Mouse (Mus musculus) kidney, postnatal 14 days (tissue): ENCODE data around the gene Dop1a.
A peak's percentile ranks its signal among the peaks of the same experiment; 100 is the strongest.

Experiments
- DNase-seq: peaks from one replicate; pipeline ENCODE4 v3.0.0; 2022; ENCODE audit warnings: mixed read lengths

Dop1a gene

DNA sequence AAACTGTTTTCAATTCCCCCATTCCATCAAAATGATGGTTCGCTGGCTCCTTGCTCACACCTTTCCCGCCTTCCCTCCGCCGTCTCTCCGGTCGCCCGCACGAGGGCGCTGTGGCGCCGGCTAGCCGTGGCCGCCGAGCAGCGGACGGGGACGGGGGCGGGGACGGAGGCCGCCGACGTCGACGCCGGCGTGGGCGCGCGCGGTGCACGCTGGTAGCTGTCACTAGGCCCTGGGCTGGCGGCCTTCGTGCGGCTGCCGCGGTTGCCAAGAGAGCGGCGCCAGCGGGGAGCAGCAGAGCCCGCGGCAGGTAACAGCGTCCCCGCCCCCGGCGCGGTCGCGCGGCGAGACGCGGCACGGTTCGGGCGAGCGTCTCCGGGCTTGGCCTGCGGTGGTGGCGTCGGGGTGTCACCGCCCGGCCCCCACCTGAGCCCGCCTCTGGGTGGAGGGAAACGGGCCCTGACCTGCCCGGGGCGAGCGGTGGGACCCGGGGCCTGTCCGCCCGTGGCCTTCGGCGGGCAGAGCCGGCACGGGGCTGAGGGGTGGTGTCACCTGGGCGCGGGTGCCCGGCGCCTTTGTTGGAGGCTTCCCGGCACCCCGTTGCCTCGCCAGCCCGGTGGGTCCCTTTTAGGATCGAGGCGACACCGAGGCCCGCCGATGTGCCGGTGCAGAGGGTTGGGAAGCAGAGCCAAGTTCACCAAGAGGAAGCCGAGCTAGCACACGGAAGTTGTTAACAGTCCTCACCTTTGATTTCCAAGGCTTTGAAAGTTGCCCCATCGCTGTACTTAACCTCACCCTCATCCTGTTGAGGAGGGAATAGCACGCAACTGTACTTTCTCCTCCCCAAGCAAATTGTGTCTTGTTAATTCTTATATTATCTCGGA, at the start of gene Dop1a:
Dop1a (plus strand) TSS at position 165 of the 881 bp plus-strand sequence.
- DNase-seq = peak; percentile 94

DNA sequence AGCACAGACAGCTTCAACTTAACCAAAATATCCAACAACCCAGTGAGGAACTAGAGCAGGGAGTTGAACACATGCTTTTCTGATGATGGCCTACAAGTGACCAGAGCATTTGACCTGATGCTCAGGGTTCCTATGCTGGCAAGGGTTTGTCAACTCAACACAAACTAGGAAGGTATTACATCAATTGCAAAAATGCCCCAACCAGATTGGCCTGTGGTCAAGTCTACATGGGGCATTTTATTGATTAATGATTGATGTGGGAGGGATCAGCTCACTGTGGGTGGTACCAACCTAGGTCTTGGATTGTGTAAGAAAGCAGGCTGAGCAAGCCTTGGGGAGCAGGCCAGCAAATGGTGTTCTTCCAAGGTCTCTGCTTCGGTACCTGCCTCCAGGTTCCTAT, 49.0 kb upstream of the Dop1a start:
- DNase-seq = no peak

DNA sequence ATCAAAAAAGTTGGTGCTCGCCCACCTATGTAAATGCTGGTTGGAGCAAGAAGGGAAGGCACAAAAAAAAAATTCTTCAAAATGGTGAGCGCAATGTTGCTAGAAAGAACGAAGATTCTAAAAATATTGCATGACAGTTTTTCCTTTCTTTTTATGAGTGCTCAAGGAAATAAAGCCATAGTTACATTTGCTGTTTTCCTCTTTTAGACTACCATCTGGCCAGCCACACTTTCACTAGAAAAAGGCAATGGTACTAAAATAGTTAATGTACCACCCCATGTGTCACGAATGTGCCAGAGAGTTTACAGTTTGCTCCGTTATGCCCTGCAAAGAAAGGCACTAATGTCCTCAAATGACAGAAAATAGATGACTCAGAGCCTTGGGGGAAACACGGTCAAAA, 47.6 kb upstream of the Dop1a start:
- DNase-seq = no peak

DNA sequence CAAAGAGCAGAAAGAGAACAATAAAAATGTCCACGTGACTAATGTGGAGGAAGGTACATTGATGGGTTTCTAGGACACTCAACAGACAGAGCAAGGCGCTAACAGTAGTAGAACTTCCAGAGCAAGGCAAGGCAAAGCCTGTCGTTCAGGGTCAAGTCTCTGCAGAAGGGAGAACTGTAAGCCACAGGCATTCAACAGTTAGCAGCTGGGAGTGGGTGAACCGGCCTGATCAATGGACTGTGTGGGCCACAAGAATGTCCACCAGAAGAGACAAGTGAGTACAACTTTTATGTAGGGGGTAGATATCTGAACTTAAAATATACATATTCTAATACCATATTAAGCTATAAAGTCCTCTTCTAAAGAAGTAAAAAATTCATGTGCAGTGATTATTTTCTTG, 43.6 kb upstream of the Dop1a start:
- no peak for DNase-seq

DNA sequence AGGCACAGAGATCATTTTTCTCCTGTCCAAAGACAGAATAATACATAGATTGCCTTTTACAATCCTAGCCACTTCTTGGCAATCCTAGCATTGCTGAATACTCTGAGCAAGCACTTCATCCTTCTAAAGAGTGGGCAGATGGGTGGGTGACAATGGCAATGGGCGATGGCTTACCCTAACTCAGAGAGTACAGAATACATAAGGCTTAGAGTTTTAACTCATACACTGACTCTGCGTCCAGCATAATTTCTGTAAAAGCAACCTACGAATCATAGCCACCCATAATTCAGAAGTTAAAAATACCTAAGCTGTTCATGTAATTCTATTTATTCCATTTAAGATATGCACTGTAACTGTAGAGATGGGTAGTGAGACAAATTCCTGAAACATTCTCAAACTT, 31.4 kb upstream of the Dop1a start:
- no peak for DNase-seq

DNA sequence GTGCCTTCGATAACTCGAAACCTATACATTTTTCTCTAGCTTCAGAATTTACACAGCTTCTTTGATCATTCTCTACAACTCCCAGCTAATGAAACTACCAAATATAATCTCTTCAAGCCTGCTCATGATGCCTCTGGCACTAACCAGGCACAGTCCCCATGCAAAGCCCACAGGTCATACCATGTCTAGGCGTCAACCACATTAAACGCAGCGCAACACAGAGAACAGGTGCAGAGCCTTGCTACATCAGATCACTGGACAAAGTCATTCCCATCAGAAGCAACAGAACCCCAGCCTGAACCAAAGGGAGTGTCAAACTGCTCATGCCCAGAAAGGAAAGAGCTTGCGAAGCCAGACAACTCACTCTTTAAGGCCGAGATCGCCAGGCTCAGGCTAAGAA, 30.3 kb upstream of the Dop1a start:
- no peak for DNase-seq

DNA sequence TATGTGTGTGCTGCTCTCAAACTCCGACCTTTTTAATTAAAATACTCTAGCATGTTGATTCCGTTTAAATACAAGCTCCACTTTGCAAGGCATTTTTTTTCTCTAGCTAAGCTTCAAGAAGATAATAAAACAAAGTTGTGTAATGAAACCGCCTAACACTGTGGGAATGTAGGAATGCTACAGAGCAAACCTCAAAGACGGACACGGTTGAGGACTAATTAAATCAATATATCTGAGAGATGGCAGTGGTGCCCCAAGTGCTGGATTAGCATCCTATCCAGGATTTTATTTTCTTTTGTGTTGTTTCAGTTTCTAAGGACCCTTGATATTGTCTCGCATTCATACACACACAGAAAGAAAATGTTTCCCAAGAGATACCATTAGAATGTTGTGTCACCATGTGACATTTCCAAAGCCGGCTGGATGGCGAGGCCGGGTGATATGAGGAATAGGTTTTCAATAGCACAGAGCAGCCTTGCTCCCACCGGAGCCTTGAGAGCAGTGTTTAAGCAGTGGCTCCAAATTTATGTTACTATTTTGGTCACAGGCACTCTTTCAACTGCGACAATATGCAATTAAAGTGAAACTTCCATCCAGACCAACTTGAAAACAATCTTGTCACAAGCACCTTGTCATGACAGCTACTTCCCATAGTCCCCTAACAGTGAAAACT, 28.5 kb upstream of the Dop1a start:
- DNase-seq = no peak

DNA sequence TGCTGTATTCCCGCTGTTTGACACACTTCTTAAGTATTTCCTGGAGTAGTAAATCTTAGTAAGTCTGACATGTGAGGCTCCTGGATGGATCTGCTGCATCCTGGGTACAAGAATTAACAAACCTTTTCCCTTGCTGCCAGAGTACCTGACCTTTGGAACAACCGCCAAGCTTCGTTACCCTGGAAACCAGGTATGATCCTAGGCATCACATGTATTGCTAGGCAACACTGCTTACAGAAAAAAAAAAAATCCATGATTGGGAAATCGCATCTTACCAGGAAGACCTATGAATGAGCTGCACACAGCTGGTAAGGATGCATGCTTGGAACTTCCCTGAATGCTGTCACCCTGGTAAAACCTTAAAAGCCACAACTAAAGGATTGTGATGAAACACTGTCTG, 24.7 kb upstream of the Dop1a start:
- no peak for DNase-seq

DNA sequence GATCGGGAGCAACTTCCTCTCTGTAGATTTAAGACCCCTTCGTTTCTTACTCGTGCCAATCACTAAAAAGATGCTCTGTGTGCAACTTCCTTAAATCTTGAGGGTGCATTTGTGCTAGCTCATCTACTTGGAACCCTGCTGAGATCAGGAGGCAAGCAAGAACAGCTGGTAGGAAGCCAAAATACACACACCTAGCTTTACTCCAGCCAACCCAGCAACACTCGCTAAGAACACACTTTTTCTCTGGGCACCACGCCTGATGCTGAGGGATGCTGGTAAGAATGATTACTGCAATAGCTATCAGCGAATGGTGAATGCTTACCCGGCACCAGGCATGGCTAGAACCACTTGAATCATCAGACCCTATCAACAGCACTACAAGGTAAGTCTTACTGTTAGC, 20.1 kb upstream of the Dop1a start:
- no peak for DNase-seq

DNA sequence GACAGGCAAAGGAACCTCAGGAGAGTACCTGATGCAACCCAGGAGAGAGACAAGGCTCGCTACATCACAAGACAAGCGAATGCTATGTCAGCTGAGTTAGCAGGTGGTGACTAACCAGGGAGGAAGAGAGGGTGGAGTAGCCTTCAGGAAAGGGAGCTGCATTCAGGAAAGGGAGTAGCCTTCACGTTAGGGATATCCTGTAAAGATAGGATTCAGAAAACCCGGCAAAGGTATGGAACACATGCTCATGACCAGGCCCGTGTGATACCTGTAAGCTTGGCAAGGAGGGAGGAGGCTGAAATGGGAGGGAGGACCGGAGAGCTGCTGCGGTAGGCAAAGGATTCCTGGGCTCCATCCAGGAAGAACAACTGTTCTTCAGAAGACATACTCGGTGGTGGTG, 19.5 kb upstream of the Dop1a start:
- DNase-seq = no peak

DNA sequence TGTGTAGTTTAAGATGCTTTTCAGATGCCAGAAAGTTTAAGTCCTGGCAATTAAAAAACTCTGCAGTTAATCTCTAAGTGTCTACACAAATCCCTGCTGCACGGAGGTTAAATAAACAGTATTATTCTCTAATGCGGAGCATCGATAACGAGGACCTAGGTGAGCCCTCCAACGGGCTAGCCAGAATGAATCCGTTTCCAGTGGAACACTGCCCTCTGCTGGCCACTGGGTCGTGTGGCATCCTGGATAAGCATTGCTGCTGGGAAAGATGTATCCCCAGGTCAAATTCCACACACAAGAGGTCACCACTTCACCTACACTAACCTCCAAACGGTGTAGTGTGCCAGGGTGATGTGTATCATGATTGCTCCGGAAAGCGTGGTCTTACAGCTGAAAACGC, 17.4 kb upstream of the Dop1a start:
- DNase-seq = peak; percentile 81

DNA sequence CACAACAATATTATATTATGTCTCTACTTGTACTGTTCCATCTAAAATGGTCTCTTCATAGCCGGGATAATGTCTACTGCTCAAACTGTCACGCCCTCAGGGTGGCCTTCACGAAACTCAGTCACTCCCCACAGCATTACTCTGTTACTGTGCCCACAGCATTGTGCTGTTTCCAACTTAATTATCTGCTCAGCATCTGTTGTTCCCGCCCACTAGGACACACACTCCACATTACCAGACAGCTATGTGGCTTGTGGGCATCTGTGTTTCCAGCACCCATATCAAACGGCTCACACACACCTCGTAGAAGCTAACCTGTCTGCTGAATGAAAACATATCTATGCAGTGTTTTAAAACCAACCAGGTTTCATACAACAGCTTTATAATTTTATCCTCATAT, 15.9 kb upstream of the Dop1a start:
- no peak for DNase-seq

DNA sequence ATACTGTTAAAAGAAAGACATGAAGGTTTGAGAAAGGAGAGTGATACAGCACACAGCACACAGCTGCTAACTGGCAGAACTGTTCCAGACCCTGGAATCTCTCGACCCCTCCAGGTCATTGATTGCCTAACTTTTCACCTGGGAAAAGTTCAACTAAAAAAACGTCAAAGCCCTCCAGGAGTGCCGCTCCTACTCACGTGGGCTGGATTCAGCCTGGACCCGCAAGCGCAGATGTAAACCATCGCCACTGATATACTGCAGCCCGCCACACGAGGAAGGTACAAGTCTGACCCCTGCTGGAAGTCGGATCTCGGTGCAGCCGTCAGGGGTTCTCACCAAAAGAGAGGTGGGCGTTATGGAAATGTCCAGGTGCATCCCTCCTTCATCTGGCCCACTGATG, 15.3 kb upstream of the Dop1a start:
- peak; percentile 57 for DNase-seq

DNA sequence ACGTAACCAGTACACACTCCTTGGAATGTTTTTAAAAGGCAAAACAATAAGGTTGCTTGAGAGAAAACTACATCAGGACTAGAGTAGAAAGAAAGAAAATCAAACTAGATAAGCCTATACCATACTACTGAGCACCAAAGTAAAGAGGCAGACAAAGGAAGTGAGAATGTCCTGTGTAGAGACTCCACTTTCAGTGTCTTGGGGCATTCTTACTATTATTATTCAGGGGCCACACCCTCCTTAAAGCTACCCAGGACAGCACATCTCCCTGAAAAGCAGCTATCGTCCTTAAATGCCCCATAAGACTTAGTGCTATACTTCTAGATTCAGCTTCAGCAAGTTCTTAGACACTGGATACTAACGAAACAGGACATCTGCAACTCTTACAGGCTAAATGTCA, 13.3 kb upstream of the Dop1a start:
- no peak for DNase-seq

DNA sequence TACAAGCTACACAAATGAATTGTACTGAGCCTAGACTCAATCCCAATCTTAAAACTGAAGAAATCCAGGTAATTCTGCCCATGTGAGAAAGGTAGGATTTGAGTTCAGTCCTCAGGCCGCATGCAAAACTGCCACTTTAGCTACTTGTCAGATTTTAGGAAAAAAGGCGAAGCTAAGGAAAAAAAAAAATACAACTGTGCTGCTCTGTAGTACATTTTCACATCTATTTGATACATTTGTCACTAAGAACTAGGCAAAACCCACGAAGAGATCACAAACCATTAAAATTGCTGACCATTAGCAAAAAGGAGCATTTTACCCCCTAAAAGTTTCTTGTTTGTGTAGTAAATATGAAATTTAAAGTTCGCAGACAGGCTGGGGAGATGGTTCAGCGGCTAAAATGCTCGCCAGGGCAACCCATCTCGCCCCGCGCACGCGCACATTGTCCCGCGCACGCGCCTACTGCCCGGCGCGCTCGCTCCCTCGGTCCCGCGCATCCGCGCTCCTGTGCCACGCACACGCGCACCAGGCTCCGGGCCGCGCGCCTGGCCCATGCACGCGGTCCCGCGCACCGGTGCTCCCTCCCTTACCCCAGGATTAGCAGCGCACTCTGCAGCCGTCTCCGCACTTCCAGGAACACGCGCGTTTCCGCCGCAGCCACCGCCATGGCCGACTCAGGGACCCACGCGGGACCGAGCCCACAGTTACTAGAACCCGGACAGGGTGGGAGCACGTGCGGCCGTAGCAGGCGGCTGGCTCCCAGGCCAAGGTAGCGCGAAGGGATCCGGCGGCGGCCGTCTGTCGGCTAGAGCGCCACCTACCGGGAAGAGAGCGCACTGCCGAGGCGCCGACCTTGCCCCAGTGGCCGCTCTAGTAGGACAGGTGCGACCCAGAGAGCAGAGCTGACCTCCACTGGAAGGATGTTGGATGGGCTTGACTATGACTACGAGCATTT, 2.5 kb upstream of the Dop1a start, which contains the start of gene Ube2cbp:
Ube2cbp (minus strand) TSS at position 800 of the 955 bp plus-strand sequence.
- DNase-seq = peak; percentile 93

DNA sequence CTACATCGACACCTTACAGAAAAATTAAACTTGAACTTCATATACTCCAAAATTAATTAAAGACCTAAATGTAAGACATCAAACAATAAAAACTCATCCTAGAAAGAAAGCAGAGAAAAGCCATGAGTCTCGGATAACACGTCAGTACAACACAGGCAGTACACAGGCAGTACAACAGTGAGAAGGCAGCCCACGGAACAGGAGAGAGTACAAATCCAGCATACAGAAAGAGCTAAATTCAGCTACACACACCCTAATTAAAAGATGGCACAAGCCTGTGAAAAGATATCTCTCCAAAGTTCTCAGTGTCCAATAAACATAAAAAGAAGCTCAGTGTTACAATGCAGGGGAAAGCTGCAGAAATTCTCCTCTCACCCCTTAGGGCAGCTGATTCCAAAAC, 9.0 kb downstream of the Dop1a start:
- no peak for DNase-seq

DNA sequence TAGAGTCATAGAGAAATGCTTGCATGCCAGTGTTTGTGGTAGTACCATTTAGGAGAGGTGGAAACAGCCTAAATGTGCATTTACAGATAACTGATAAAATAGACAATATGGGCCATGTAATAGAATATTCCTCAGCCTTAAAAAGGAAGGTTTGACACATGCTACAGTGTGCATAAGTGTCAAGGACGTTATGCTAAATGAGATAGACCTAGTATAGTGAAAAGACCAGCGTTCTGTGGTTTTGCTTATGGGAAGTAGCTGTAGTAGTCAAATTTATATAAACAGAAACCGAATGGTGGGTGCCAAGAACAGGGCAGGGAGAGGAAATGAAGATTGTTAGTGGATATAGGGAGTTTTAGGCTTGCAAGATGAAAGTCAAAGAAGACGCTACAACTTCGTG, 9.8 kb downstream of the Dop1a start:
- no peak for DNase-seq

DNA sequence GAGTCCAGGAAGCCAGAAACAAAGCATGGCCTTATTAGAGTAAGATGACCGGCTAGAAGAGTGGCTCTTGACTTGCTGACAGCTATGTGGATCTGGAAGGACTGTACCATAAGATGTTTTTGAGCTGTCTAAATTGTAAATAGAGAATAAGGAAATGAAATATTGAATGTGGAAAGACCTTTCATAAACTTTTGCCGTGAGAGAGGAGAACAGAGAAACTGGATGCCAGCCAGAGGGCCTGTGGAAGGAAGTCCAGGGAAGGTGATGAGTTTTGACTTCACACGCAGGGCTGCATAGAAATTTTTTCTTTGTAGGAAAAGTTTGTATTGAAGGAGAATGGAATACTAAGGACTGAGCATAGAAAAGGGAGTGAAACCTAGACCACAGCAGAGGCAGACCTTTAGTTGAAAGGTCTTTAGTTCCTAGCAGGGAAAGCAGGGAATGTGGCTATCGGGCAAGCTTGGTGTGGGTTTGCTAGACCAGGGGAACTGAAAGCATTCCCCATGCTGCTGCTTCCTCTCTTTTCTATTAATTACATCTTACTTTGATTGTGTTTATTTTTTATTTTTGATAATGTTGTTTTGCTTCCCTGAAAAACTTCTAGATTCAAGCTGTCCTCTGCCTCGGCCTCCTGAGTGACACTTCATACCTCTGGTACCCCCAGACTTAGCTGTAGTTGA, 11.6 kb downstream of the Dop1a start:
- peak; percentile 9 for DNase-seq

DNA sequence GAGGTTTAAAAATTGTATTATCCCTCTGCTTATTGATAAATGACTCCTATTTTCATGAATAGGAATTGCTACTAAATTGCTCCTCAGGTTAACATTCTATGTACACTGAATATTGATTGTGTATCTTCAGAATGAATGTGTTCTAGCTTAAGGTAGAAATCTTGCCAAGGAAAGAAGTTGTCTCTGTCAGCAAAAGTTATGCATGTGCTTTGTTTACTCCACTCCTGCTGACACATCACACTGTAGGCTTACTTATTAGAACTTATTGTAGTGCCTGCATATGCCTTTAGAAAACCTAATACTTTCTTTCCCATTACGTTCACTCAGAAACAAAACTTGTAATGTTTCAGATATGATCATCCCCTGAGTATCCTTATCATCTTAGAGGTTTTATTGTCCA, 15.3 kb downstream of the Dop1a start:
- DNase-seq = no peak

DNA sequence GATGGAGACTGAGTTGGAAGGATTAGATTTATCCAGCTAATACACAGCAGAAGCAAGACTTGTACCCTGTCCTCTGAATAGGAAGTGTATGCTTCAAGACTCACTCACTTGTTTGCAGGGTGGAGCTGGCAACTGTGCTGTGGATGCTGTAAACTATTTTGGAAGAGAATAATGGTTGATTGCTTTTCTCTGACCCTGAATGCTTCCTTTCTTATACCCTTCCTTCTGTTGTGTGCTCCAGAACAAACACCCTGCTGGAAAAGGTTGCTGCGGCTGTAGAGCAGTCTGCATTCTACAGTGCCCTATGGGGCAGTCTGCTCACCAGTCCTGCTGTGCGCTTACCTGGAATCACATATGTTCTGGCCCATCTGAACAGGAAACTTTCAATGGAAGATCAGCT, 24.8 kb downstream of the Dop1a start:
- no peak for DNase-seq

DNA sequence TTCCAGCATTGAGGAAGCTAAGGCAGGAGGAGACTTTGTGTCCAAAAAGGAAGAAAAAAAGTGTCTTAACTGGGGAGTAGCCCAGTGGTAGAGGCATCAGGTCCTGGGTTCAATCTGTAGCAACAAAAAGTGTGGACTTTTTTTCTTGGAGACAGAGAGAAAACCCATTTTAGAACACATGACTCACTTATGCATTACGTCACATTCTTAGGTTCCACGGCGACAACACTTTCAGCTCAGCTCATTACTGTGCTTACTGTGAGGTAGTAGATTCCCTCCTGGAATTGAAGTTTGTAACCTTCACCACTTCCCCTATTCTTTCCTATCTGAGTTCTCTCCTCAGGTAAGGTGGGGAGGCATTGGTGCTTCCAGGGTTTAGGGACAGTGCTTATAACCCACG, 29.3 kb downstream of the Dop1a start:
- no peak for DNase-seq

DNA sequence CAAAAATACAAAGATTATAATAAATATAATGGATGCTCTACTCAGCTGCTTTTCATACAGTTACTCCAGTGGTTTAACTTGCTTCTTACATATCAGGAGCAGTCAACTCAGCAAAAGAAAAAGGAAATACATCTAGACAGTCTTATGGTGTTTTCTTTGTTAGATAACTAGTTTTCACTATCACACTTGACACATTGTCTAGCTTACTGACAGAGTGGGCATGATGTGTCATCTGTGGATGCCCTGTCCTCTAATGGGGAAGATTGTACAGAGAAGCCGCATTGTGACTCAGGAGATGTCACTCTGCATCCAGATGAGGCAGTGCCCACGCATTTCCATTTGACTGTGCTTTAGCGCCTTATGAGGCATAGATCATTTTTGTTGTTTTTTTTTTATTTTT, 32.1 kb downstream of the Dop1a start:
- no peak for DNase-seq

DNA sequence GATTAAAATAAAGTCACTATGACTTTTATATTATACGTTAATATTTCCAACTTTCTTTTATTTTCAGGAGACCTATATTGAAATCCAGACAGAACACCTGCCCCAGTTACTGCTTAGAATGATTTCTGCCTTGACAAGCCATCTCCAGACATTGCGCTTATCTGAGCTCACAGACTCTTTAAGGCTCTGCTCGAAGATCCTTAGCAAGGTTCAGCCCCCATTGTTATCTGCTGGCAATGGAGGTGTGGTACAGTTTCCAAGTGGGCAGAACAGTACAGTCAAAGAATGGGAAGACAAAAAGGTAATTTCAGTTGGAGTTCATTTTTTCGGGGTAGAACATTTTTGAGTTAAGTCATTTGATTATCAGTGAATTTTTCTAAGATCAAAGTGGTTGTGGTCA, 40.5 kb downstream of the Dop1a start:
- DNase-seq = no peak
